Mouse (Mus musculus) stomach, postnatal 0 days (tissue): ENCODE measurements at regions not wholly inside any gene's neighbourhood (a gene's known extent, or its start where the extent isn't known, plus 50 kb on each side); places are given as distances from the start of the nearest gene placed in this dataset.

Source experiments
- ATAC-seq: fragments of 200-750 bp; cut with Nextera tagmentation; 2 replicates; pipeline ENCODE4 v1.8.0; 2017; ENCODE audit not compliant: low FRiP score, low TSS enrichment
- DNase-seq: peaks from one replicate; pipeline ENCODE4 v3.0.0-alpha.2; 2016; ENCODE audit warnings: low spot score
- H3K27ac ChIP-seq: fragments of 300-500 bp; sonication (generic); replicated peaks from 2 replicates; pipeline ENCODE4 v1.5.1; 2014; ENCODE audit warnings: mild to moderate bottlenecking, control low read depth
- H3K27me3 ChIP-seq: fragments of 300-500 bp; sonication (generic); 2 replicates; pipeline ENCODE4 v1.6.1; 2014; ENCODE audit warnings: low read length; ENCODE audit not compliant: control insufficient read depth, insufficient read depth
- H3K36me3 ChIP-seq: fragments of 300-500 bp; sonication (generic); 2 replicates; pipeline ENCODE4 v1.6.1; 2014; ENCODE audit warnings: low read length, mixed read lengths; ENCODE audit not compliant: control insufficient read depth, insufficient read depth
- H3K4me1 ChIP-seq: fragments of 300-500 bp; sonication (generic); replicated peaks from 2 replicates; pipeline ENCODE4 v1.6.1; 2014; ENCODE audit warnings: antibody characterized with exemption; ENCODE audit not compliant: control insufficient read depth, insufficient read depth
- H3K4me2 ChIP-seq: fragments of 300-500 bp; sonication (generic); replicated peaks from 2 replicates; pipeline ENCODE4 v1.6.1; 2014; ENCODE audit warnings: low read depth, mild to moderate bottlenecking, control low read depth, moderate library complexity
- H3K4me3 ChIP-seq: fragments of 300-500 bp; sonication (generic); 2 replicates; pipeline ENCODE4 v1.5.1; 2014; ENCODE audit warnings: low read depth, low read length, control low read depth
- H3K9ac ChIP-seq: fragments of 300-500 bp; sonication (generic); 2 replicates; pipeline ENCODE4 v1.6.1; 2014; ENCODE audit warnings: mild to moderate bottlenecking, low read length, control low read depth, mixed read lengths
- H3K9me3 ChIP-seq: fragments of 300-500 bp; sonication (generic); 2 replicates; pipeline ENCODE4 v1.6.1; 2016; ENCODE audit warnings: low read length; ENCODE audit not compliant: control insufficient read depth
- CTCF ChIP-seq: IDR thresholded peaks from 2 replicates; pipeline ENCODE4 v1.5.1; 2016; ENCODE audit warnings: antibody characterized with exemption, low read depth, mild to moderate bottlenecking, moderate library complexity
- EP300 ChIP-seq: optimal IDR thresholded peaks from 2 replicates; pipeline ENCODE3; 2016; ENCODE audit warnings: antibody characterized with exemption
- WGBS: fragments of 180-500 bp; shearing (Covaris S2); extraction: QIAGEN DNeasy Blood & Tissue Kit; methylation state at CpG from one replicate; pipeline ENCODE4 v1.1.7; 2014; 5-methylcytosine and 5-hydroxymethylcytosine counted together

DNA sequence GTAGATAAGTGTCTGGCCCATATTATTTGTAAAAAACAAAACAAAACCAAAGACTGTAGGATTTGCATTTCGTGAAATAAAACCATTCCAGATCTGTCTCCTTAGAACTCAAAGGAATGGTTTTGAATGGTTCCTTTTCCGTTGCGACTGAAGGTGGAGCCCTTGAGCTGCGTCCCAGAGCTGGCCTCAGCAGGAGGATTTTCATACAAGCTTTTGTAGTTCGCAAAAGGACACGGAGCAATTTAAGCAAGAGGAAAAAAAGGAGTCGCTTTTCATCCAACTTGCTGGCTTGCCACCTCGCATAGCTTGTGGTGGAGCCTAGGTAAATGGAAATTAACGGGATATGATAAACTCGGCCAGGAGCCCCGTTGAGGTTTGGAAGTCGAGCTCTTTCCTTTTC, 172.1 kb upstream of the Ccng1 start:
- DNase-seq (peak; percentile 52), ATAC-seq (no peak)
- Histone ChIP-seq H3K4me1 (no peaks in the 10 kb centered on the region), H3K4me2 (peak overlapping the region; percentile 50), H3K9ac (no peak overlapping the region), H3K9me3 (no peaks in the 10 kb centered on the region), H3K36me3 (no peaks in the 10 kb centered on the region), H3K4me3 (peak overlapping the region; percentile 15; the same call in 1 of the 2 replicates), H3K27ac (no peak overlapping the region), H3K27me3 (no peaks in the 10 kb centered on the region)
- WGBS = 3% methylated on average over 12 of the region's 12 CpGs
- TF ChIP-seq CTCF (peak; percentile 86), EP300 (no peak)

DNA sequence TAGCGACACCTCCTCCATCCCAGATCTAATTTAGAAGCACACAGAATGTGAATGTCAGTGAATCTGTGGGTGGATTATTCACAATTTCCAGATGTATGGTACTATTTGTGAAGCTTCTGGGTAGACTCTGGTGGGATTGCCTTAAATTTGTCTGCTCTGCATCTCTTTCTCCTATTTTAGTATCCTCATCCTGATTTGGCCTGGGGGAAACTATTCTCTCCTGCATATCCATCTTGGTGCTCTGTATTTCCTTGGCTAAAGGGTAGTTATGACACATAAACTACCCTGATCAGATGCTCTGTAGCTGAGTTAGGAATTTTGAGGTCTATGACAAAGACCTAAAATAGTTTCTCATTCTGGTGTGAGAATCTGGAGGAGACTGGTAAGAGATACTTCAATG, 136.4 kb upstream of the Ccng1 start:
- H3K4me3 ChIP-seq = no peak overlapping the region
- WGBS = 89% methylated on average over 1 of the region's 1 CpGs
- no peaks in the 10 kb centered on the region for H3K27me3 ChIP-seq
- H3K4me1 ChIP-seq = no peaks in the 10 kb centered on the region
- no peak overlapping the region for H3K27ac ChIP-seq
- no peak overlapping the region for H3K4me2 ChIP-seq
- ATAC-seq = no peak
- TF ChIP-seq EP300 (no peak), CTCF (no peak)
- no peak for DNase-seq
- H3K9ac ChIP-seq = no peak overlapping the region
- no peaks in the 10 kb centered on the region for H3K9me3 ChIP-seq
- no peaks in the 10 kb centered on the region for H3K36me3 ChIP-seq

DNA sequence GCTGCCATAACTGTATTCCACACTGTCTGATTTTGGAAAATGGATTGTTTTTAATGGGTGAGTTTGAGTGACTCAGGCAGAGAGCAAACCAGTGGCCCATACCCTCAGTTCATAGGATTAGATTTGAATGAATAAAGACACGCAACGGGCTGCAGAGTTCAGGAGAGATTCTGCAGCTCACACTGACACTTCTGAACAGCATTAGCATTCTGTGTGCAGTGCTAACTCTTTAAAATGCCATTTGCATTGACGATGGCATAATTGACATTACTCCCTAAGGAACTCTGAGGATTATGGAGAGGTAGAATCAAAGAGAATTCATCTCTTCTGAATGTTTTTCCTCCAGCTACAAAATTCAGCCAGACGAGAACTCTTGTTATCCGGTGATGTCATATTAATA, 129.4 kb upstream of the Ccng1 start:
- 78% methylated on average over 5 of the region's 5 CpGs for WGBS
- no peak for DNase-seq
- TF ChIP-seq EP300 = no peak
- no peak for TF ChIP-seq CTCF

DNA sequence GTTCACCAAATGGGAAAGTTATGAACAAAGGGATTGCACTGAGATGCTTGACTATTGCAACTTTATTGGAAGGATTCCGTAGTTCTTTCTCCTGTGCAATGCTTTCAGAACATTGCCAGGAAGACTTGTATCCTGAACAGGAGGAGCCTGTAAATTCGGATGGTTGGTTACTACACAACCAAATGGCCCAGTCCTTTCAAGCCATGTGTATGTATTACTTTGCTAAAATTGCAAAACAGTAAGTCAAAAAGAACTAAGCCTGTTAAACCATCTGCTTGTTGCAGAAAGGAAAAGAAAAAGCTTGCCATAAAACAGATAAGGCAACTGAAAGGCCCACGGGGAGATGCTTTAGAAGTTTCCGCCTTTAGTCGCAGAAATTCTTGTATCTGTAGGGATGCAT, 124.5 kb upstream of the Ccng1 start:
- WGBS = 90% methylated on average over 5 of the region's 5 CpGs
- no peak overlapping the region for H3K4me3 ChIP-seq
- no peak overlapping the region for H3K9ac ChIP-seq
- no peak overlapping the region for H3K27ac ChIP-seq
- no peaks in the 10 kb centered on the region for H3K27me3 ChIP-seq
- TF ChIP-seq EP300 (no peak), CTCF (no peak)
- H3K4me1 ChIP-seq = no peaks in the 10 kb centered on the region
- H3K4me2 ChIP-seq = no peak overlapping the region
- no peaks in the 10 kb centered on the region for H3K9me3 ChIP-seq
- no peaks in the 10 kb centered on the region for H3K36me3 ChIP-seq
- DNase-seq (no peak), ATAC-seq (no peak)

More for the DNA sequence above, 129.4 kb upstream of the Ccng1 start:
- Histone ChIP-seq H3K4me2 (no peak overlapping the region), H3K36me3 (no peaks in the 10 kb centered on the region), H3K4me1 (no peaks in the 10 kb centered on the region), H3K9me3 (no peaks in the 10 kb centered on the region), H3K27ac (no peak overlapping the region), H3K27me3 (no peaks in the 10 kb centered on the region), H3K9ac (no peak overlapping the region), H3K4me3 (no peak overlapping the region)
- ATAC-seq = no peak

DNA sequence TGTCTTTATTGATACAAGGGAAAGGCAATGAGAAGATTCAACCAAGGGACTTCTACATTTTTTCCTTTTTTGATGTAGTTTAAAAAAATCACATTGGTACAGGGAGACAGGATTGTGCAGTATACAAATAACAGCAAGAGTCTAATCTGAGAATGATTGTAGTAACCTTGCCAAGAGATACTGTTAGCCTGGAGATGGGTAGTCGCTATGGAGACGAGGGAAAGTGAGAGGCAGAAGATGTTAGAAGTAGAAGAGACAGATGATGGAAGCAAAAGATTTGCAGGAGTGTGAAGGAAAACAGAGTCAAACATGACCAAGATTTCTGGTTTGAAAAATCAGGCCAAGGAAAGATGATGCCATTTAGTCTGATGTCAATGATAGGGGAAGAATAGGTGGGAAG, 117.9 kb upstream of the Ccng1 start:
- Histone ChIP-seq H3K4me3 (no peak overlapping the region), H3K27me3 (no peaks in the 10 kb centered on the region), H3K9me3 (no peaks in the 10 kb centered on the region), H3K4me1 (no peaks in the 10 kb centered on the region), H3K4me2 (no peak overlapping the region), H3K36me3 (no peaks in the 10 kb centered on the region), H3K27ac (no peak overlapping the region), H3K9ac (no peak overlapping the region)
- DNase-seq (no peak), ATAC-seq (no peak)
- TF ChIP-seq CTCF = no peak
- no peak for TF ChIP-seq EP300
- WGBS = 87% methylated on average over 2 of the region's 2 CpGs

DNA sequence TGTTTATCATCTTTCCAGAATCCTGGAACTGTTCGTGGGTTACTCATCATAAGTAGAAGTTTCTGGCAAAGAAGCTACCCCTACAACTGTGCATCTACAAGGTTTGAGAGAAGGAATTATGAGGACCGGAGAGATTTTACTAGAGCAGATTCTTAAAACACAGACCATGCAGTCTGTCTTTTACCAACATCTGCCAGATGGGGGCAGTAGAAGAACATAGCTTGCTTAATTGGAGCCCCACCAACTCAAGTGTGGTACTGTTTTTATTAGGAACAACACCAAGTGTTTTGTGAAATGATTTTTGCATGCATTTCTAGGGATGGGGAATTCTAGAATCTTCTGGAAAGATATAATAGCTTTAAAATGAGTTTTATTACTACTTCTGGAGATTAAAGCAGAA, 110.6 kb upstream of the Ccng1 start:
- Histone ChIP-seq H3K36me3 (no peaks in the 10 kb centered on the region), H3K9ac (no peak overlapping the region), H3K9me3 (no peaks in the 10 kb centered on the region), H3K27ac (no peak overlapping the region), H3K4me3 (no peak overlapping the region), H3K4me2 (no peak overlapping the region), H3K27me3 (no peaks in the 10 kb centered on the region), H3K4me1 (no peaks in the 10 kb centered on the region)
- TF ChIP-seq CTCF (peak; percentile 82), EP300 (no peak)
- 10% methylated on average over 2 of the region's 2 CpGs for WGBS
- no peak for ATAC-seq
- DNase-seq = peak; percentile 34
